Mouse (Mus musculus): ENCODE results near the gene C9. TPM values are rescaled to one million over a fixed set of nuclear protein-coding genes. Genes with fewer than 3 reads are reported as not detected.

Gene C9
- total RNA-seq, 1 experiment, result not detected

DNA sequence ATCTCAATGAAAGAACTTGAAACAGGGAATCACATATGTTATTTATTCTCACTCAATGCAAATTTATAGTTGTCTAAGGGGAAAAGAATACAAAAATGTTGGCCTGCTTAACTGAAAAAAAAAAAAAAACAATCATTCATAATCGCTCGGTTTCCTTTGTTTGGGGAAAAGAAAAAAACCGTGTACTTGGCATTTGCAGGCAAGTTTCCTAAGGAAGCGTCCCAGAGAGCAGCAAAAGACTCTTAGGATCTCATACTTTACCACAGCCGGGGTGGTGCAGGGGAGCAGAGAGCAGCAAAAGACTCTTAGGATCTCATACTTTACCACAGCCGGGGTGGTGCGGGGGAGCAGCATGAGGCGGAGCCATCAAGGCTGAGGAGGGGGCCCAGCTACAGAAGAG is 16.3 kb downstream of the C9 start:
- Histone ChIP-seq H3K4me3 (ENCODE audit: insufficient read depth in 1 of 2, low read depth in 1 of 2, low read length in 2 of 2, poor library complexity in 1 of 2, severe bottlenecking in 1 of 2) (no peak overlapping the region), H3K9ac (ENCODE audit: insufficient read depth, low read depth, low read length, poor library complexity, severe bottlenecking) (no peak overlapping the region), H3K36me3 (ENCODE audit: control insufficient read depth, insufficient read depth, low read length, poor library complexity, severe bottlenecking) (no peaks in the 10 kb centered on the region), H3K9me3 (ENCODE audit: control insufficient read depth, insufficient read depth, low read depth, low read length) (no peaks in the 10 kb centered on the region), H3K4me1 (ENCODE audit: control insufficient read depth in 2 of 2, insufficient read depth in 2 of 2, low read length in 2 of 2, poor library complexity in 1 of 2) (no peaks in the 10 kb centered on the region), H3K27ac (ENCODE audit: insufficient read depth, low read depth, low read length, poor library complexity, severe bottlenecking) (no peak overlapping the region)
- in situ Hi-C loops (cut with MboI; ENCODE audit: low sequenced_read_pairs in 2 of 2, unreplicated experiment in 2 of 2), result no loop called here
- no peak for DNase-seq (ENCODE audit: low read depth, low spot score)
- no peak for TF ChIP-seq ZNF384 (IDR thresholded peaks at IDR 0.05; ENCODE audit: low read depth, low read length)
- TF ChIP-seq ZC3H11A (IDR thresholded peaks at IDR 0.05; ENCODE audit: borderline replicate concordance, low read depth, low read length), result no peak
- no peak for TF ChIP-seq CHD2 (IDR thresholded peaks at IDR 0.05; ENCODE audit: low read depth, low read length)
- no peak for TF ChIP-seq HCFC1 (IDR thresholded peaks at IDR 0.05; ENCODE audit: borderline replicate concordance, insufficient read depth, low read length)
- TF ChIP-seq MAFK (IDR thresholded peaks at IDR 0.05; ENCODE audit: insufficient read depth, low read depth, low read length), result no peak

DNA sequence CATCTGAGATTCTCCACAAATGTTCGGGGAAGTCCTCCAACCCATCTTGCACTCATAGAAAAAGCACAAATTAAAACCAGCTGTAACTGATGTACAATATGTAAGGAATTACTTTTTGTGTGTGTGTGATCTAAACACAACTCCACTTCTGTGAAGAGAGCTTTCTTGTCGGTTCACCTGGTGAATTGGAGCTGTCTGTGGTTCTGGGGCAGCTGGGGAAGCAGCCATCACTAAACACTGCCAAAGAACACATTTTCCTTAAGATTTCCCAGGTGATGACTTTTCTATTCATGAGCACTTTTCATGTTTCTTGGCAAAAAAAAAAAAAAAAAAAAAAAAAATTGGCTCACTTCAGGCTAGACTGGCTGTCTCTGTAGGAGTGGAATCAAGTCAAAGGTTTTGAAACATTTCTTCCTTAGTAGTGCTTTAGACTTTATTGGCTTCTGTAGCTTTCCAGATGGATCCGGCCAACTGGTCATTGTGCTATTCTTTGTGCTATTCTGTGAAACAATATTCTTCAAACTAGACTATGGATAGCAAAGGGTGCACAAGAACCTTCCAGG is 18.3 kb downstream of the C9 start:
- no peak for DNase-seq (ENCODE audit: low read depth, low spot score)
- Histone ChIP-seq H3K4me1 (ENCODE audit: control insufficient read depth in 2 of 2, insufficient read depth in 2 of 2, low read length in 2 of 2, poor library complexity in 1 of 2) (no peaks in the 10 kb centered on the region), H3K4me3 (ENCODE audit: insufficient read depth in 1 of 2, low read depth in 1 of 2, low read length in 2 of 2, poor library complexity in 1 of 2, severe bottlenecking in 1 of 2) (no peak overlapping the region), H3K9ac (ENCODE audit: insufficient read depth, low read depth, low read length, poor library complexity, severe bottlenecking) (no peak overlapping the region), H3K36me3 (ENCODE audit: control insufficient read depth, insufficient read depth, low read length, poor library complexity, severe bottlenecking) (no peaks in the 10 kb centered on the region), H3K9me3 (ENCODE audit: control insufficient read depth, insufficient read depth, low read depth, low read length) (no peaks in the 10 kb centered on the region), H3K27ac (ENCODE audit: insufficient read depth, low read depth, low read length, poor library complexity, severe bottlenecking) (no peak overlapping the region)
- TF ChIP-seq ZNF384 (IDR thresholded peaks at IDR 0.05; ENCODE audit: low read depth, low read length) (no peak), MAFK (IDR thresholded peaks at IDR 0.05; ENCODE audit: insufficient read depth, low read depth, low read length) (no peak), ZC3H11A (IDR thresholded peaks at IDR 0.05; ENCODE audit: borderline replicate concordance, low read depth, low read length) (no peak), CHD2 (IDR thresholded peaks at IDR 0.05; ENCODE audit: low read depth, low read length) (no peak), HCFC1 (IDR thresholded peaks at IDR 0.05; ENCODE audit: borderline replicate concordance, insufficient read depth, low read length) (no peak)
- in situ Hi-C loops (cut with MboI; ENCODE audit: low sequenced_read_pairs in 2 of 2, unreplicated experiment in 2 of 2), result no loop called here

DNA sequence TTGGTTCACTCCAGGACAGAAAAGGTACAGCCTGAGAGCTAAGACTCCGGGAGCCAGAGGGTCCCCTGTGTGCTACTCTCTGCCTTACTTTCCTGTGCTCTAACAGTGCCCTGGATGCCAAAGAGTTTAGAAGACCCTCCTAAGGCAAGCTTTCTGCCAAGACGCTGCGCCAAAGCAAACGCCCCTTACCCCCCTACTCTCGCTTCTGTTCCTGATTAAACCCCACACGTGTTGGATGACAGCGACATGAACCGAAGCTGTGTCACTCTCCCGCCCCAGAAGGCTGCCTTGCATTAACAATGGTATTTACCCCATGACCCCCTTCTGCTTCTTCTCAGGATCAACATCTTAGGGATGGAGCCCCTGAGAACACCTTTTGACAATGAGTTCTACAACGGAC is 21.9 kb downstream of the C9 start:
- in situ Hi-C loops (cut with MboI; ENCODE audit: low sequenced_read_pairs in 2 of 2, unreplicated experiment in 2 of 2), result no loop called here
- DNase-seq (ENCODE audit: low read depth, low spot score), result no peak
- Histone ChIP-seq H3K4me1 (ENCODE audit: control insufficient read depth in 2 of 2, insufficient read depth in 2 of 2, low read length in 2 of 2, poor library complexity in 1 of 2) (no peaks in the 10 kb centered on the region), H3K9me3 (ENCODE audit: control insufficient read depth, insufficient read depth, low read depth, low read length) (no peaks in the 10 kb centered on the region), H3K27ac (ENCODE audit: insufficient read depth, low read depth, low read length, poor library complexity, severe bottlenecking) (no peak overlapping the region), H3K4me3 (ENCODE audit: insufficient read depth in 1 of 2, low read depth in 1 of 2, low read length in 2 of 2, poor library complexity in 1 of 2, severe bottlenecking in 1 of 2) (no peak overlapping the region), H3K36me3 (ENCODE audit: control insufficient read depth, insufficient read depth, low read length, poor library complexity, severe bottlenecking) (no peaks in the 10 kb centered on the region), H3K9ac (ENCODE audit: insufficient read depth, low read depth, low read length, poor library complexity, severe bottlenecking) (no peak overlapping the region)
- TF ChIP-seq ZC3H11A (IDR thresholded peaks at IDR 0.05; ENCODE audit: borderline replicate concordance, low read depth, low read length) (no peak), CHD2 (IDR thresholded peaks at IDR 0.05; ENCODE audit: low read depth, low read length) (no peak), MAFK (IDR thresholded peaks at IDR 0.05; ENCODE audit: insufficient read depth, low read depth, low read length) (no peak), ZNF384 (IDR thresholded peaks at IDR 0.05; ENCODE audit: low read depth, low read length) (no peak), HCFC1 (IDR thresholded peaks at IDR 0.05; ENCODE audit: borderline replicate concordance, insufficient read depth, low read length) (no peak)

- H3K4me1 ChIP-seq (ENCODE audit: control insufficient read depth in 2 of 2, insufficient read depth in 2 of 2, low read length in 2 of 2, poor library complexity in 1 of 2), result no peaks in the 10 kb centered on the region
- H3K9me3 ChIP-seq (ENCODE audit: control insufficient read depth, insufficient read depth, low read depth, low read length), result no peaks in the 10 kb centered on the region
- H3K4me3 ChIP-seq (ENCODE audit: insufficient read depth in 1 of 2, low read depth in 1 of 2, low read length in 2 of 2, poor library complexity in 1 of 2, severe bottlenecking in 1 of 2), result no peak overlapping the region
- no peaks in the 10 kb centered on the region; the same call in 1 of the 2 replicates for H3K36me3 ChIP-seq (ENCODE audit: control insufficient read depth, insufficient read depth, low read length, poor library complexity, severe bottlenecking)
- in situ Hi-C loops (cut with MboI; ENCODE audit: low sequenced_read_pairs in 2 of 2, unreplicated experiment in 2 of 2), result no loop called here
- H3K9ac ChIP-seq (ENCODE audit: insufficient read depth, low read depth, low read length, poor library complexity, severe bottlenecking), result no peak overlapping the region
- no peak overlapping the region for H3K27ac ChIP-seq (ENCODE audit: insufficient read depth, low read depth, low read length, poor library complexity, severe bottlenecking)
- DNase-seq (ENCODE audit: low read depth, low spot score), result no peak
- TF ChIP-seq HCFC1 (IDR thresholded peaks at IDR 0.05; ENCODE audit: borderline replicate concordance, insufficient read depth, low read length) (no peak), ZNF384 (IDR thresholded peaks at IDR 0.05; ENCODE audit: low read depth, low read length) (no peak), CHD2 (IDR thresholded peaks at IDR 0.05; ENCODE audit: low read depth, low read length) (no peak), MAFK (IDR thresholded peaks at IDR 0.05; ENCODE audit: insufficient read depth, low read depth, low read length) (no peak), ZC3H11A (IDR thresholded peaks at IDR 0.05; ENCODE audit: borderline replicate concordance, low read depth, low read length) (no peak)
Measured at GRCm38 (mm10) chr15:6468845-6469244, 23.7 kb downstream of the C9 start.
